Mouse (Mus musculus) CD4-positive helper T cell, adult 2 months (primary cell): Measurements from ENCODE around the gene Tagln3.

Experiments
- DNase-seq: peaks from one replicate; pipeline ENCODE4 v3.0.0-alpha.2; 2012; ENCODE audit warnings: low read depth, missing footprints, low spot score

The Tagln3 gene

GRCm38 (mm10) chr16:45720022-45720630 lies 4.3 kb downstream of the Tagln3 start:
- no peak for DNase-seq

- no peak for DNase-seq
These were observed 6.1 kb downstream of the Tagln3 start for GRCm38 (mm10) chr16:45718296-45718695.

GRCm38 (mm10) chr16:45714489-45715150 lies 9.8 kb downstream of the Tagln3 start:
- no peak for DNase-seq

GRCm38 (mm10) chr16:45713878-45714277 lies 10.5 kb downstream of the Tagln3 start:
- DNase-seq = no peak

GRCm38 (mm10) chr16:45713261-45713660 lies 11.1 kb downstream of the Tagln3 start:
- DNase-seq = no peak

GRCm38 (mm10) chr16:45711263-45711662 lies 13.1 kb downstream of the Tagln3 start:
- no peak for DNase-seq

GRCm38 (mm10) chr16:45699301-45699700 lies 25.1 kb downstream of the Tagln3 start:
- no peak for DNase-seq

- DNase-seq = no peak
These were observed 26.4 kb downstream of the Tagln3 start for GRCm38 (mm10) chr16:45697996-45698395.

- no peak for DNase-seq
These were observed 28.8 kb downstream of the Tagln3 start for GRCm38 (mm10) chr16:45695445-45696160.

GRCm38 (mm10) chr16:45693558-45693957 lies 30.9 kb downstream of the Tagln3 start, which contains the start of gene Tmprss7:
Gene Tmprss7, minus strand, starts transcription at chr16:45693658.
- no peak for DNase-seq

GRCm38 (mm10) chr16:45692851-45693250 lies 31.6 kb downstream of the Tagln3 start:
- no peak for DNase-seq

- peak; percentile 77 for DNase-seq
These were observed 34.2 kb downstream of the Tagln3 start for GRCm38 (mm10) chr16:45690178-45690577.

- DNase-seq = no peak
These were observed 37.6 kb downstream of the Tagln3 start for GRCm38 (mm10) chr16:45686833-45687232.

GRCm38 (mm10) chr16:45685295-45685694 lies 39.1 kb downstream of the Tagln3 start:
- no peak for DNase-seq

GRCm38 (mm10) chr16:45684815-45685214 lies 39.6 kb downstream of the Tagln3 start:
- peak; percentile 24 for DNase-seq

- DNase-seq = peak; percentile 10
These were observed 47.9 kb downstream of the Tagln3 start for GRCm38 (mm10) chr16:45676462-45676861.

GRCm38 (mm10) chr16:45670005-45670404 lies 54.4 kb downstream of the Tagln3 start:
- DNase-seq = no peak

- DNase-seq = no peak
These were observed 56.2 kb downstream of the Tagln3 start for GRCm38 (mm10) chr16:45668178-45668577.

- DNase-seq = peak; percentile 10
These were observed 58.3 kb downstream of the Tagln3 start for GRCm38 (mm10) chr16:45666136-45666535.

GRCm38 (mm10) chr16:45662381-45662780 lies 62.0 kb downstream of the Tagln3 start:
- no peak for DNase-seq
